Mouse (Mus musculus): ENCODE measurements around the gene Rhno1. TPM values are rescaled to one million over a fixed set of nuclear protein-coding genes. Genes with fewer than 3 reads are reported as not detected.

Rhno1 gene
- total and polyA plus RNA-seq, 3 experiments = 18.5 to 60.0 (median 28.7) TPM

DNA sequence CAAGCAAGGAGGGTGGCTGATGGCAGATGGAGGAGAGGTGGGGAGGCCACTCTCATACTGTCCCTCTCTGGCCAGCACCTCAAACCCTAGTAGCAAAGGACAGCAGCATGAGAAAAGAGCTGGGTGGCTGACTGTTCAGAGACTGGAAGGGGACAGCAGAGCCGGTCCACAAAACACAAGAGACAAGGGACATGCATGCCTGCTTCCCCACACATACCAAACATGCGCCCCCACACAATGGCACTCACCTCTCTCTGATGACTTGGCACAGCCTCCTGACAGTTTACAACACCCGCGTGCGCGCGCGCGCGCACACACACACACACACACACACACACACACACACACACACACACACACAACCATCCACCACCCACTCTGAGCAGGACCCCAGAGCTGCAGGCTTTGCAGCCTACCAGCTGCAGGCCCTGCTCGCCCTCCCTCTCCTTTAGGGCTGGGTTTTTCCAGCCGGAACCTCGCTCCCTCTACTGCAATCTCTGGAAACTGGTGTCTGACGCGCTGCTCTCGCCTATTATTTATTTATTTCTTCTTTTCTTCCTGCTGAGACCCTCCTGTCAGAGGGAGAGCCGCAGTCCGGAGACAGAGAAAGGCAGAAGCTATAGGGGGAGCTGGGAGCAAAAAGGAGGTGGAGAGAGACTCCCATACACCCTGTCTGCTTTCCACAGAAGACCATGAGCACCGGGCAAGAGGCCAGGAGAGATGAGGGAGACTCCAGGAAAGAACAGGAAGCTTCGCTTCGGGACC, 36.9 kb upstream of the Rhno1 start:
- TF ChIP-seq CTCF (conservative IDR thresholded peaks at IDR 0.05 in 1 of 2, IDR thresholded peaks at IDR 0.05 in 1 of 2; ENCODE audit: low read depth in 2 of 2, low read length in 2 of 2) (no peak), ETS1 (conservative IDR thresholded peaks at IDR 0.05; ENCODE audit: low read depth, low read length) (no peak), CHD1 (IDR thresholded peaks at IDR 0.05; ENCODE audit: low read depth, low read length) (no peak), MXI1 (IDR thresholded peaks at IDR 0.05; ENCODE audit: low read depth, low read length) (no peak)
- in situ Hi-C loops (cut with MboI; ENCODE audit: low pct_ligation_motif_present, low pct_unique_long_range_greater_than_20kb, low sequenced_read_pairs) (no loop called here), dilution Hi-C loops (cut with MboI; ENCODE audit: extremely low pct_ligation_motif_present, extremely low pct_unique_long_range_greater_than_20kb, low sequenced_read_pairs) (no loop called here)
- H3K27me3 ChIP-seq (replicated peaks) = no peaks in the 10 kb centered on the region
- no peak overlapping the region for H3K4me3 ChIP-seq (replicated peaks in 1 of 3; ENCODE audit: low read depth in 2 of 3, low read length in 2 of 3, poor library complexity in 1 of 3)
- H3K9me3 ChIP-seq (replicated peaks; ENCODE audit: low read length) = no peaks in the 10 kb centered on the region
- DNase-seq (ENCODE audit: extremely low read depth) = no peak
- H3K9ac ChIP-seq (ENCODE audit: insufficient read depth, low read depth) = no peak overlapping the region
- peaks cover 0 to 2% of the 10 kb centered on the region in 2 experiments for H3K36me3 ChIP-seq (replicated peaks in 1 of 2; ENCODE audit: control insufficient read depth in 1 of 2, insufficient read depth in 1 of 2, low read length in 1 of 2)
- no peaks in the 10 kb centered on the region for H3K79me2 ChIP-seq (replicated peaks; ENCODE audit: control insufficient read depth, extremely low read depth, insufficient read depth, poor library complexity, severe bottlenecking)
- no peak overlapping the region for H3K4me2 ChIP-seq (ENCODE audit: insufficient read depth, low read depth, poor library complexity, severe bottlenecking)
- no peak overlapping the region for H3K27ac ChIP-seq (ENCODE audit: insufficient read depth, low read depth)
- H3K4me1 ChIP-seq (ENCODE audit: control insufficient read depth in 1 of 2, insufficient read depth in 2 of 2) = no peaks in the 10 kb centered on the region

DNA sequence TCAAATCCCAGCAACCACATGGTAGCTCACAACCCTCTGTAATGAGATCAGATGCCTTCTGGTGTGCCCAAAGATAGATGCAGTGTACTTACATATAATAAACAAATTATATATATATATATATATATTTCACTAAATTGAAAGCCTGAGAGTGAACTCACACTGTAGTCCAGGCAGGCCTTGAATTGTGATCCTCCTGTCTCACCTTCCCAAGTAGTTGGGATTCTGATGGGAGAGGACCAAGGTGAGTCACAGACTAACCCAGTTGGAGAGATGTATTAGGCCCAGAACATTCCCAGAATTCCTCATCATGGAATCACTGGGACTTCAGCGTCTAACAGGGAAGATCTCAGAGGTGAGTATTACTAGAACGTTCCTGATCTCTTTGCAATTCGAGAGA, 36.3 kb upstream of the Rhno1 start, which contains the start of gene Nrip2:
Nrip2 (plus strand) TSS at position 301 of the 400 bp plus-strand sequence.
- no peaks in the 10 kb centered on the region for H3K79me2 ChIP-seq (replicated peaks; ENCODE audit: control insufficient read depth, extremely low read depth, insufficient read depth, poor library complexity, severe bottlenecking)
- dilution Hi-C loops (cut with MboI; ENCODE audit: extremely low pct_ligation_motif_present, extremely low pct_unique_long_range_greater_than_20kb, low sequenced_read_pairs) = no loop called here
- H3K4me1 ChIP-seq (ENCODE audit: control insufficient read depth in 1 of 2, insufficient read depth in 2 of 2) = no peaks in the 10 kb centered on the region
- no peak within 1 kb of the TSS for H3K4me2 ChIP-seq (ENCODE audit: insufficient read depth, low read depth, poor library complexity, severe bottlenecking)
- no peak for DNase-seq (ENCODE audit: extremely low read depth)
- H3K36me3 ChIP-seq (replicated peaks in 1 of 2; ENCODE audit: control insufficient read depth in 1 of 2, insufficient read depth in 1 of 2, low read length in 1 of 2) = no peaks in the 10 kb centered on the region
- H3K9me3 ChIP-seq (replicated peaks; ENCODE audit: low read length) = no peaks in the 10 kb centered on the region
- no peak within 1 kb of the TSS for H3K4me3 ChIP-seq (replicated peaks in 1 of 3; ENCODE audit: low read depth in 2 of 3, low read length in 2 of 3, poor library complexity in 1 of 3)
- no peaks in the 10 kb centered on the region for H3K27me3 ChIP-seq (replicated peaks)
- H3K9ac ChIP-seq (ENCODE audit: insufficient read depth, low read depth) = no peak within 1 kb of the TSS
- TF ChIP-seq ZMIZ1 (IDR thresholded peaks at IDR 0.05; ENCODE audit: low read depth, low read length) = no peak
- TF ChIP-seq MAX (IDR thresholded peaks at IDR 0.05; ENCODE audit: low read length) = no peak
- no peak for TF ChIP-seq SIN3A (IDR thresholded peaks at IDR 0.05; ENCODE audit: low read length)
- TF ChIP-seq HCFC1 (IDR thresholded peaks at IDR 0.05; ENCODE audit: low read depth, low read length) = no peak
- TF ChIP-seq NRF1 (IDR thresholded peaks at IDR 0.05; ENCODE audit: low read depth, low read length) = no peak
- TF ChIP-seq ETS1 (conservative IDR thresholded peaks at IDR 0.05; ENCODE audit: low read depth, low read length) = no peak
- H3K27ac ChIP-seq (ENCODE audit: insufficient read depth, low read depth) = no peak within 1 kb of the TSS
- in situ Hi-C loops (cut with MboI; ENCODE audit: low pct_ligation_motif_present, low pct_unique_long_range_greater_than_20kb, low sequenced_read_pairs) = no loop called here

DNA sequence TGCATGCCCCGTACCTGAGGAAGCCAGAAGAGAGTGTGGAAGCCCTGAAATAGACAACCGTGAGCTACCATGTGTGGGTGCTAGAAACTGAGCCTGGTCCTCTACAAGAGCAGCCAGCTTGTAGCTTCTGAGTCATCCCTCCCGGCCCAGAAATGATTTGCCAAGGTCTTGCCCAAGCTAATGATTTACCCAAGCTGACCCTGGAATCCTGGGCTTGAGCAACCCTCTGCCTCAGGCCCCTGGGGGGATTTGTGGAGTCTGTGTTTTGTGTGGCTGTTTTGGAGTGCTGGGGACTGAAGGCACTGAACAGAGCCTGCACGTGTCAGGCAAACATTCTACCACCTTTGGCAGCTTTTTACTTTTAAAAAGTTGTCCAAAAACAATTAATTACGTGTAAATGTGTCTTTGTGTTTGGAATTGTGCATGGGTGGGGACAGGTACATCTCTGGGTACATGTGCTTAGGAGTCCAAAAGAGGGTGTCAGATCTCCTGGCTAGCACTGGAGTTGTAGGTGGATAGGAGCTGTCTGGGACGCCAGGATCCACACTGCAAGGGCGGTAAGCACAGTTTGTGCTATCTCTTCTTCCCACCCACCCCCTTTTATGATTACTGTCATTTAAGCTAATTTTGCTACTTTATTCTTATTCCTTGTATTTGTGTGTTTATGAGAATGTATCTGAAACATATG, 35.0 kb upstream of the Rhno1 start:
- no peaks in the 10 kb centered on the region for H3K36me3 ChIP-seq (replicated peaks in 1 of 2; ENCODE audit: control insufficient read depth in 1 of 2, insufficient read depth in 1 of 2, low read length in 1 of 2)
- dilution Hi-C loops (cut with MboI; ENCODE audit: extremely low pct_ligation_motif_present, extremely low pct_unique_long_range_greater_than_20kb, low sequenced_read_pairs) (no loop called here), in situ Hi-C loops (cut with MboI; ENCODE audit: low pct_ligation_motif_present, low pct_unique_long_range_greater_than_20kb, low sequenced_read_pairs) (no loop called here)
- H3K79me2 ChIP-seq (replicated peaks; ENCODE audit: control insufficient read depth, extremely low read depth, insufficient read depth, poor library complexity, severe bottlenecking) = no peaks in the 10 kb centered on the region
- H3K9me3 ChIP-seq (replicated peaks; ENCODE audit: low read length) = no peaks in the 10 kb centered on the region
- H3K4me3 ChIP-seq (replicated peaks in 1 of 3; ENCODE audit: low read depth in 2 of 3, low read length in 2 of 3, poor library complexity in 1 of 3) = no peak overlapping the region
- no peaks in the 10 kb centered on the region for H3K4me1 ChIP-seq (ENCODE audit: control insufficient read depth in 1 of 2, insufficient read depth in 2 of 2)
- H3K27me3 ChIP-seq (replicated peaks) = no peaks in the 10 kb centered on the region
- no peak for DNase-seq (ENCODE audit: extremely low read depth)
- no peak overlapping the region for H3K4me2 ChIP-seq (ENCODE audit: insufficient read depth, low read depth, poor library complexity, severe bottlenecking)
- H3K9ac ChIP-seq (ENCODE audit: insufficient read depth, low read depth) = no peak overlapping the region
- H3K27ac ChIP-seq (ENCODE audit: insufficient read depth, low read depth) = no peak overlapping the region
- TF ChIP-seq TBP (conservative IDR thresholded peaks at IDR 0.05; ENCODE audit: low read depth, low read length) (no peak), MAX (IDR thresholded peaks at IDR 0.05; ENCODE audit: low read length) (no peak), IRF4 (IDR thresholded peaks at IDR 0.05; ENCODE audit: low read depth, low read length) (no peak), SMC3 (IDR thresholded peaks at IDR 0.05; ENCODE audit: low read depth, low read length) (no peak), JUN (IDR thresholded peaks at IDR 0.05; ENCODE audit: insufficient read depth, low read depth, low read length) (no peak), POLR2A (IDR thresholded peaks at IDR 0.05; ENCODE audit: low read depth, low read length) (no peak), ZNF384 (IDR thresholded peaks at IDR 0.05; ENCODE audit: low read depth, low read length) (no peak), USF2 (conservative IDR thresholded peaks at IDR 0.05; ENCODE audit: low read depth, low read length) (no peak), MYC (IDR thresholded peaks at IDR 0.05; ENCODE audit: low read depth, low read length) (no peak), MAFK (IDR thresholded peaks at IDR 0.05; ENCODE audit: insufficient replicate concordance, low read length) (no peak), E2F4 (IDR thresholded peaks at IDR 0.05; ENCODE audit: insufficient replicate concordance, low read depth, low read length) (no peak), UBTF (IDR thresholded peaks at IDR 0.05; ENCODE audit: low read depth, low read length) (no peak), NELFE (IDR thresholded peaks at IDR 0.05; ENCODE audit: low read depth, low read length) (no peak), PAX5 (IDR thresholded peaks at IDR 0.05; ENCODE audit: low read length) (no peak), USF1 (IDR thresholded peaks at IDR 0.05; ENCODE audit: low read depth, low read length) (no peak), ZMIZ1 (IDR thresholded peaks at IDR 0.05; ENCODE audit: low read depth, low read length) (no peak), JUND (conservative IDR thresholded peaks at IDR 0.05; ENCODE audit: low read depth, low read length) (no peak), ZC3H11A (IDR thresholded peaks at IDR 0.05; ENCODE audit: low read depth, low read length) (no peak)

Data from CH12.LX (cell line).